Mouse (Mus musculus) testis, postnatal 14 days (tissue): ENCODE measurements around the gene Nadk.
"Not testable (repeated sequence)": the region's sequence is repeated elsewhere in the genome, so short reads cannot be mapped to it uniquely, and the experiment has no call there.

Source experiments
- DNase-seq: peaks from one replicate; pipeline ENCODE4 v3.0.0; 2021; ENCODE audit warnings: low spot score

Nadk gene

DNA sequence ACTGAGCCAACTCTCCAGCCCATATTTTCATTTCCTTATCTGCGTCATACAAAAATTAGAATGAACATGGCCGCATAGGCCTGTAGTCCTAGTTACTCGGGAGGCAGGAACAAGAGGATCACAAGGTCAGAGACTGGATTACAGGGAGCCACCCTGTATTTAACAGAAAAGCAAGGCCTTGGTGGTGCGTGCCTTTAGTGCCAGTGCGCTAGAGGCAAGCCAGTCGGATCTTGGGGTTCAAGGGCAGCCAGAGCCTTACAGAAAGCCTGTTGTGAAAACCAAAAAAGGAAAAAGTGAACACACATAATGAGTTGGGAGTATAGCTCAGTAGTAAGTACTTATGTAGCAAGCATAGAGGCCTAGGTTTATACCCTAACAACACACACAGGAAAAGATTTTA lies 7.6 kb downstream of the Nadk start:
- DNase-seq, result no peak

DNA sequence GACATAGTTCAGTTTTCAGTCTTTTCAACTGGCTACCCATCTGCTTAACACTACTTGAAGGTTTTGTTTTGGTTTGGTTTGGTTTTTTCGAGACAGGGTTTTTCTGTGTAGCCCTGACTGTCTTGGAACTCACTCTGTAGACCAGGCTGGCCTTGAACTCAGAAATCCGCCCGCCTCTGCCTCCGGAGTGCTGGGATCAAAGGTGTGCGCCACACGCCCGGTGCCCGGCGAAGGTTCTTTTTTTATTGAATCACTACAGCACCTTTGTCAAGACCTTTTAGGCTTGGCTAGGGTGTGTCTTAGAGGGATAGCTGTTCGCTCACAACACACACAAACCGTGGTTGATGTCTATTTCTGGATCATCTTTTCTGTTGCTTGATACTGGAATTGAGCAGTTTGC lies 8.1 kb downstream of the Nadk start:
- not testable (repeated sequence) for DNase-seq

DNA sequence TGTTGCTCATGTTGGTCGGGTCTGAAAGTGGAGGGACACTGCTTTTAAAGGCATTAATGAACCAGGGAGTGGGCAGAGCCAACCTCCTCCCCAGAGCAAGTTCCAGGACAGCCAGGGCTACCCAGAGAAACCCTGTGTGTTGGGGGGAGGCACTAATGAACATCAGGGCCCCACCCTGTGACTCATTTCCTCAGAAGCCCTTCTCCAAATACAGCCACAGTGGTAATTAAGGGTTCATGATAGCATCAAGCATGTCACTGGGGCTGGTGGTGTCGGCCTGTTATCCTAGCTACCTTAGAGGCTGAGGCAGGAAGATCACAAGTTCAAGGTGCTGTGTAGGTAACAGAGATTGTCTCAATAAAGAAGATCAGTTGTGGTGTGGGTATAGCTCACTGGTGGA lies 9.3 kb downstream of the Nadk start:
- DNase-seq, result no peak

DNA sequence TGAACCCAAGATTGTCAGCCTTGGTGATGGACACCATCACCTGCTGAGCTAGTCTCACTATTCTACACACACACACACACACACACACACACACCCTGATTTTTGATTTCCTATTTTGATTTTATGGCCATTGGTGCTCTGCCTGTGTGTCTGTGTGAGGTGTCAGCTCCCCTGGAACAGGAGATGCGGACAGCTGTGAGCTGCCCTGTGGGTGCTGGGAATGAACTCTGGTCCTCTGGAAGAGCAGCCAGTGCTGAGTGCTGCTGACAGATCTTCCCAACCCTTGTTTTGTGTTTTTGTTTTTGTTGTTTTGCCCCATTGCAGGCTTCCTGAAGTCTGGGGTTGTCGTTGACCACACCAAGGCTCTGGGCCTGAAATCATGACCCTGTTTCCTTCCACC lies 11.0 kb downstream of the Nadk start:
- DNase-seq, result no peak

DNA sequence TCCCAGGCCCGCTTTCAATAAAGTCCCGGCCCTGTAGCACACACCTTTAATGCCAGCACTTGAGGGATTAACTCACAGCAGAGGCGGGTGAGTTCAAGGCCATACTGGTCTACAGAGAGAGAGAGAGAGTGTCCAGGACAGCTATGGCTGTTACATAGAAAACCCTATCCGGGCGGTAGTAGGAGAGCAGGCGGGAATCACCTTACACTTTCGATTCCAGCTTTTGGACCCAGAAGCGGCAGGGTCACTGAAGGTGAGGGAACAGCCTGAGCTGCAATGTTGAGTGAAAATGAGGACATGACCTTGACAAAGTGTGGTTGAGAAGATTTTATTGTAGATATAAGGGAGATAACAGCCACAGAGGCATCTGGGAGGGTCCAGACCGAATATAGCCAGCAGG lies 11.7 kb downstream of the Nadk start:
- DNase-seq, result no peak

DNA sequence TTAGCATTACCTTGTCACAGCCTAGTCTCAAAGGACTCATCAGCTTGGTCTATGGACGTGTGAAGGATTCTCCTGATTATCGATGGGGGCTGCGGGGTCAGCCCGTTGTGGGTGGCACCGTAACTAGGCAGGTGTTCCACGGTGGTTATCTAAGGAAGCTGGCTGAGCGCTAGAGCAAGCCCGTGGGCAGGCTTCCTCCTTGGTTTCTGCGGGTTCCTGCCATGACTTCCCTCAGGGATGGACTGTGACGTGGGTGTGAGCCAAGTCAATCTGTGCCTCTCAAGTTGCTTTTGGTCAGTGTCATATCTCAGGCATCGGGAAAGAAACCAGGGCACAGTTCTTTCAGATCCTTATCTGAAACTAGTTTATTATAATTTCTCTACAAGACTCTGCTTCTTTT lies 12.8 kb downstream of the Nadk start:
- DNase-seq, result no peak

DNA sequence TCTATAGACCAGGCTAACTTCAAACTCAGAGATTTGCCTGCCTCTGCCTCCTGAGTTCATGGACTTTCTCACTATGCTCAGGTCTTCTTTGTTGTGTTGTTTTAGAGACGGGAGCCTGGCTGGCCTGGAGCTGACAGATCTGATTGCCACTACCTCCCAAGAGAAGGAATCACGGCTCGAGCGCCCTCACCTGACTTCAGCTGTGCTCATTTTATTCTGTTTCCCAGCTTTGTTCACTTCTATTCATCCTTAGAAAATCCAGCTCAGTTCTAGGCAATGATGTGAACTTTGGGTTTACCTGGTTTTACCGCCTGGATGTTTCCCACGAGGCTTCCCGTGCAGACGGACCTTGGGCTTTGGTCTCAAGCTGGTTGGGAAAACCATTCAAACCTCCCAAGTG lies 13.3 kb downstream of the Nadk start:
- no peak for DNase-seq

DNA sequence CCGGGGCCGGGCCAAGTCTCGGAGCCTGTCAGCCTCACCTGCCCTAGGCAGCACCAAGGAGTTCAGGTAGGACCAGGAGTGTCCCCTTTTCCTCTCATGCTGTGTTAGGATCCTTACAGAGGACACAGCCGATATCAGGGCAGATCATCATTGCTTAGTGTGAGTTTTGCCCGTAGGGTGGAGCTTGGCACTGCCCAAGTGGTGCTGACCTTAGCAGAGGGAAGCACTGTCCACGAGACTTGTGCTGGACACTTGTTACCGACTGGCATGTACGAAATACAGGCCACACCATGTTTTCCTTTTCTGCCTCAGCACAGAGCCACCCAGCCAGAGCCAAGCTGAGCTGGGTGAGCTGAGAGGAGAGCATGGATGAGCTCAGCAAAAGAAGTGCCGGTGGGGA lies 15.0 kb downstream of the Nadk start:
- DNase-seq, result no peak

DNA sequence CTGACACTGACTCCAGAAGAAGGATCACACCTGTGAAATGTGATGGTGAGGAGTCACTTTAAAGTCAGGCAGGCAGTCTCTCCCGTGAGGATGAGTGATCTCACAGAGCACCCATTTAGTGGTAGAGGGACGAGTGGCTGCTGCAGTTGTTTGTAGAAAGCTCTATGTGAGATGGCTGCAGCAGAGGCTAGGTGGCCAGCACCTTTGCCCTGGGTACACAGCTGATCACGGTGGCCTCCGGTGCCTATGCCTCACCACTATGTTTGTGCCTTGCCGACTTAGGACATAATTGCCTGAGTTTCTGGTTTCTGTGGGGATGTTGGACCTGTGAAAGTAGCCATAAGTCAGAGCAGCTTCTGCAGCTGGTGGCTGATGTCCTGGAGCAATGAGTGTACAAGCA lies 15.6 kb downstream of the Nadk start:
- DNase-seq, result no peak

DNA sequence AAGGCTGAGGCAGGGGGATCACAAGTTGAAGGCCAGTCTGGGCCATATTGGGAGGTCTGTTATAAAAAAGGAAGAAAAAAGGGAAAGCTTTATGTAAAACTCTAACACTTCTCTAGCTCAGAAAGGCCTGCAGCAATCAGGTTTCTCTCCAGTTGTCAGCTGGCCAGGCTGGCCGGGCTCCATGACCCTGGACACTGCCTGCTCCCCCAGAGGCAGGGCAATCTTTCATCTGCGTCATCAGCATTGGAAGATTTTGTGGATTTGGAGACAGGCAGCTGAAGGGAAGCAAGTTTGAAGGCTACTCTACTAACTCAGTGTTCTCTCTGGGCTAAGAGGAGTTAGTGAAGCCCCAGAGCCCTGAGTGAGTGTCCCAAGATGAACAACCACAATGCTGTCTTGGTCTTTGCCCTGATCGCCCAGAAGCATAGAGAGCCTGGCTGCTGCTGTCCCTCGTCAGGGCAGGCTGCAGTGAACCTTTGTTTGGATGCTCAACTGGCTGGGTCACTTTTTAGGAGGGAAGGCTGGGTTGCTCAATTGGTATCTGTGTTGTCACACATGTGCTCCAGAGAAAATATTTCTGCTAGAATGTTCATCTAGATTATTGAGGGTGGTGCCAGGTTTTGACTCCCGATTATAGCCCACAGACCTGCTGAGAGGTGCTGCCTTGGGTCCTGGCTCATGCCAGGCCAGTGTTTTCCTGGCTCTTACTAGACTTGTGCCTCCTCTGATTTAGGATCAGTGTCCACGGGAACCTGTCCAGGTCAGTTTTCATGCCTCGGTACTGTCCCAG lies 16.4 kb downstream of the Nadk start:
- peak; percentile 75 for DNase-seq

DNA sequence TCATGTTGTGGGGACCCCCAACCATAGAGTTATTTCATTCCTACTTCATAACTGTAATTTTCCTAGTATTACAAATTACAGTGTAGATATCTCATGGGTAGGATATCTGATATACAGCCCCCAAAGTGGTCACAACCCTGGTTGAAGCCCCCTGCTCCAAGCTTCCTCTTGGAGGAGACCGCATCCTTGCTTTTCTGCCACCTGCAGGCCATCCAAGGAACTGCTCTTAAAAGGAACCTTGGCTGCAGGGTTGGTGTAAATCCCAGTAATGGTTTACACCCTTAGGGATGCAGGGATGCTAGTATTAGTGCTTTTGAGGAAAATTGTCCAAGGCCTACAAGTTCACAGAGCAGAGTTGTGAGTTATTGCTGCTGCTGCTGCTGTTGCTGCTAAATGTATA lies 18.2 kb downstream of the Nadk start:
- DNase-seq, result no peak

DNA sequence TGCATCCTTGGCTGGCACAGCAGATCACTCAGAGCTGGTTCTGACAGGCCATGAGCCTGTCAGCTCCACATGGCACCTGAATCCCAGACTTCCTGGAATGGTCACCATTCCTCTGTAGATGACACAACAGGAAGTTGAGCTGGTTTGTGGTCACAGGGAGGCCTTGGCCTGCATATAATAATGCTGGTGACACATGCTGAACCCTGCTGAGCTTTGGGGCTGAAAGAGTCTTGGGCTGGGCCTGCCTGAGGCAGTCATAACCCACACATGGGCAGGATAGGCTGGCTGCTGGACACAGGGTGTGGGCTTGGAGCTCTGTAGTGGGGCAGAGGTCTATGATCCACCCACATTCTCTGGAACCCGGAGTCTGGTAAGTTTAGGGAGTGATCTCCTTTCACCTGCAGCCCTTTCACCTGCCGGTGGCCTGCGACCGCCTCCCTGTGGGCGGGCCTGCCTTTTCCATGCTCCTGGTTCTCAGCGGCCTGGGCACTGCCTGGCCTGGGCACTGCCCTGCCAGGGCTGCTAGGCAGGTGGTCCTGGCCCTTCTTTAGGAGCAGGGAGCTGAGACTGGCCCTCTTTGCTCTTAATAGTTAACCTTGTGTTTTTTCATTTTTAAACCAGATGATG lies 20.2 kb downstream of the Nadk start:
- no peak for DNase-seq

DNA sequence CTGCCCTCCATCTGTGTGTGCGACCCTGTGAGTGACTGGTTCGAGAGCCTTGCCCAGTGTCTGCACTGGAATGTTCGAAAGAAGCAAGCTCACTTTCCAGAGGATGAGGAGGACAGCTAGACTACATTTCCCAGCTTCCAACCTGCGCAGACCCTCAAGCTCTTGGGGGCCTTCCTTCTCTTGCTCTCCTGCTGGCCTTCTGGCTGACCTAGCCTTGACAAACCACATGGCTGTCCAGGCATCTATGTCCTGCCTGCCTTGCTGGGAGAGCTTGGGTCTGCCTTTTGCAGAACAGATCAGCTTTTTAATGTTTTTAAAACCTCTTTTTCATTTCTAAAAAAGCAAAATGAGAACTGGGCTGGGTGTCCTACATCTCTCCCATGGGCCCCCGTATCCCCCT lies 27.2 kb downstream of the Nadk start:
- DNase-seq, result no peak

DNA sequence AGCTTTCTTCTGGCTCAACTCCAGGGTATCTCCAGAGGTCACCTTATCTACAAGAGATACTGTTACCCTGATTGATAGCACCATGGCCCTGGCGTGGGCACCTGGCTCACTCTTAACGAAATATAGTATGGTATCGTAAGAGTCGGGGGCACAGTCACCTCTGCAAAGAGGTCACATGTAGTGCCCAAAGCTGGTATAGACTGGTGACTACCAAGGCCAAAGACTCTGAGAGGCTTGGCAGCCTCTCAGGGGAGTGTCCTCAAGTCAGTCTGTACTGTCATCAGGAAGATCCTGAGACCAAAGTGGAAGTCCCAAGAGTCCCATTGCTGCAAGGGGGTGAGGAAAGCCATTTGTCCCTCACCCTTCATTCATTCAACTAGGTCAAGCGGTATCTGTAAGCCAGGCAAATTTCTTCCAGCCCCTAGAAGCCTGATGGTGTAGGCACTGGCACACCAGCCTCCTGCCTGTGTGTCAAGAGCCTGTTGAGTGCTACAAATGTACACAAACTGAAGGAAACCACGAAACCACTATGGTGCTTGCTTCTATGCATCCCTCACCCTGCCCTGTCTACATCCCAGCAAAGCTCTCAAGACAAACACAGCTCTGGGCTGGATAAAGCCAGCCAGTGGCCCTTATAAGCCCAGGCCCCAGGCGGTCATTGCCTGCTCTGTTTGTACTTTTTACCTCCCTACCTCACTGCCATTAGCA lies 29.0 kb downstream of the Nadk start:
- DNase-seq, result no peak

DNA sequence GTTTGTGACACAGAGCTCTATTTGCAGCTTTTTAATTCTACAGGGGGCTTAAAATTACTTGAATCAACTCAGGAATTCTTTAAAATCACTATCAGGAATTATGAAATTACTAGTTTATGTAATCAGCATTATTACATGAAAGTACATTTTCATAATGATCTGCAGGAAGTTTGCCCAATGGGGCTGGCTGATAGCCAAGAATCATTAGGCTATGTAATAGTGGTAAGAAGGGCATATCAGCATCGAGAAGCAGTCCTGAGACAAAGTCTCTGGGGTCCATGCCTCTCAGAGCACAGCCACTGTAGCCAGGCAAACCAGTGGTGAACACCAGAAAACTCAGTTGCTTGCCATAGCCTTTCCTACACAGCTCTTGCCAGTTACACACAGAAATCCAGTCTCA lies 31.6 kb downstream of the Nadk start:
- DNase-seq, result no peak

DNA sequence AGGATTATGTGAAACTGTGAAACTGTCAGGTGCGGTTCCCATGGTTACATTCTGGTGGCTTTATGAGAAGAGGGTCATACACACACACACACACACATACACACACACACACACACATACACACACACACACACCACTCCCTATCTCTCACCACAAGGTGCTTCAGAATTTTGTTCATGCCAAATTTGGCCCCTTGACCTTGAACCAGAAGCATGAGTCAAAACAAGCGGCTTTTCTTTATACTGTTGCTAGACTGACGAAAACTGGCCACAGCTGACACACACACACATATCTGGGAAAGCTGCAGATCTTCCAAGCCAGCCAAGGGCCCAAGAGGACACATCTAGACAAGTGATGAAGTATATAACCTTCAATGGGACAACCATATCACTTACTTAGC lies 33.6 kb downstream of the Nadk start:
- no peak for DNase-seq

DNA sequence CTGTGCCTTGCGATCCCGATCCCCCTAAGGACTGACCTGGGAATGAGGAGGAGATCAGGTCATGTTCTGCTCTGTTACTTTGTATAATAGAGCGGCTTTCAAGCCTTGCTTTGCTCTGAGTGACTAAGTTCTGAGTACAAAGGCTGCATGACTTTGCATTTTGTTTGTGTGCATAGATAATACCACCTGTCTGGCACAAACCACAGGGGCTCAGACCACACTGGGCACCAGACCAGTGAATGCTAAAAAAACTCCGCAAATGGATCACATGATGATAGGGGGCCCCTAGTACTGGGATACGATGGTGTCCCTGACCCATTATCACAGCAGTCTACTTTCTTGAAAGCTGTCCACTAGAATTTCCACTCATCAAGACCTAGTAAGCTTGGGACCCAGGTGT lies 34.4 kb downstream of the Nadk start:
- no peak for DNase-seq

DNA sequence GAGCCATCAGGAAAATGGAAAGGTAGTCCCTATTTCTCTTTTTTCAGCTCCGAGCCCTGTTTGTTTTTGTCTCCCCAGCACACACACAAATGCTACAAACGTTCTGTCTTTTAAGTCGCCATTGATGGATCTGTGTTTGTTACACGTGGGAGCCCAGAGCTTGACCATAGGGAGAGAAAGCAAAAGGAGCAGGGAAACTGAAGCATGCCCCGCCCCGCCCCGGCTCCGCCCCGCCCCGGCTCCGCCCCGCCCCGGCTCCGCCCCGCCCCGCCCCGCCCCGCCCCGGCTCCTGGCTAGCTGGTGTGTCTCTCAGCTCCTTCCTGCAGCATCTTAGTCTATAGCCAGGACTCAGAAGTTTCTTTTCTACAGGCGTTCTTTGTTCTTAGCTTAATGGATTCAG lies 36.4 kb downstream of the Nadk start:
- no peak for DNase-seq

DNA sequence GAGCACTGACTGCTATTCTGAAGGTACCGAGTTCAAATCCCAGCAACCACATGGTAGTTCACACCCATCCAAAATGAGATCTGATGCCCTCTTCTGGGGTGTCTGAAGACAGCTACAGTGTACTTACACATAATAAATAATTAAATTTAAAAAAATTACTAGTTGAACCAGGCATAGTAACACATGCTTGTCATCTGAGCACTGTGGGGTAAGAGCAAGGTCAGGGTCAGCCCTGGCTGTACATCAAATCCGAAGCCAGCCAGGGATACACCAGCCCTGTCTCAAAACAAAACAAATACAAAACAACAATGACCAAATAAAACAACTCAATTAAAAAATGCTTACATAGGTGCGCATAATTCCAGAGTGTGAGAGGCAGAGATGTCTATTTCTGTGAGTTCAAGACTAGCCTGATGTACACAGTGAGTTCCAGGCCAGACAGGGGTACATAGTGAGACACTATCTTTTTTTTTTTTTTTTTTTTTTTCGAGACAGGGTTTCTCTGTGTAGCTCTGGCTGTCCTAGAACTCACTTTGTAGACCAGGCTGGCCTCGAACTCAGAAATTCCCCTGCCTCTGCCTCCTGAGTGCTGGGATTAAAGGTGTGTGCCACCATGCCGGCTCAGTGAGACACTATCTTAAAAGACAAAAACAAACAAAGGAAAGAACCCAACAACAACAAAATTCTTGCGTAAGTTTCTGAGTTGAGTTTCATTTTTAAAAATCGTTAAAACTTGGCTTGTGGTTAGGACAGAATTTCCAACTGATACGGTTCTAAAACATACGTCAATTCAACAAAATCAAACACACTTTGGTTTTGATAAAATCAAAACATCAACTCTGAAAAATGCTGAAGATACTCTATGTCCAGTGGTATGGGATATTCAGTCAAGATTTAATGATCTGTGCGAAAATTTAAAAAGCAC lies 38.0 kb downstream of the Nadk start:
- no peak for DNase-seq

DNA sequence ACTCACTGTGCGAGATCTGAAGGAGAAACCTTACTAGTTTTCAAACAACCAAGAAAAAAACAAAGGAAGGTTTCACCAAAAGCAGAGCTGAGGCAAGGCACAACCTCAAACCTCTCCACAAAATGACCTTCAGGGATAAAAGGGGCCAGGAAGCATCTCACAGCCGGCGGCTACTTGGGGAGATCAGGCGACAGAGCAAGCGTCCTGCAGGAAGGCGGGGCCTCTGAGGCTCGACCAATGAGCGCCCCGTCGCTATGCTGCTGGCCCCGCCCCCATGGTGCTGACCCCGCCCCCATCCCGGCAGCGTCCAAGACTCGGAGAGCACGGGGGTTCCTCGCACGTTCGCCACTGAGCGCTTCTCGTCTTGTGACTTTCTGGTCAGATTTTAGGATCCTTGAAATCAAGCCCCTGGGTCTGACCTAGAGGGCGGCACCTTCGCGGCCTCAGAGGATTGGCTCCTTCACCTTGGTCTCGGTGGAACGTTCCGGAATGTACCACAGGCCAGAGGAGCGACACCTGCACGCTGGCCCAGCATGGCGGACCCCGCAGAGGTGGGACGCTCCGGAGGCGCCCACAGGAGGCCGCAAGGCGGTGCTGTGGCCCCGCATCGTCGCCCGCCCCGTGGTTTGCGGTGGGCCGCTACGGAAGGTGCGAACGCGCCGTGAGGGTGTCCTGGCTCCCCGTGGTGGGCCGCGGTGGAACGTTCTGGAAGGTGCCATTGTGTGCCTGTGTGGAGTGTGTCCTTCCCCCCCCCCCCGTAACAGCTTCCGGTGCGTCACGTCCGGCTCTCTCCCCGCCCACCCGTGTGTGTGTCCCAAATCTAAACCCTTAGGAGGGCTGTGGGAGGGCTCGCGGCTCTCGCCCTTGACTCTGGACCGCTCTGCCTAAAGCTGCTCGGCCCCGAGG lies 39.2 kb downstream of the Nadk start, which contains the start of gene Slc35e2:
Gene Slc35e2 (plus strand): TSS at position 326 of the 906 bp plus-strand sequence.
- peak; percentile 92 for DNase-seq

DNA sequence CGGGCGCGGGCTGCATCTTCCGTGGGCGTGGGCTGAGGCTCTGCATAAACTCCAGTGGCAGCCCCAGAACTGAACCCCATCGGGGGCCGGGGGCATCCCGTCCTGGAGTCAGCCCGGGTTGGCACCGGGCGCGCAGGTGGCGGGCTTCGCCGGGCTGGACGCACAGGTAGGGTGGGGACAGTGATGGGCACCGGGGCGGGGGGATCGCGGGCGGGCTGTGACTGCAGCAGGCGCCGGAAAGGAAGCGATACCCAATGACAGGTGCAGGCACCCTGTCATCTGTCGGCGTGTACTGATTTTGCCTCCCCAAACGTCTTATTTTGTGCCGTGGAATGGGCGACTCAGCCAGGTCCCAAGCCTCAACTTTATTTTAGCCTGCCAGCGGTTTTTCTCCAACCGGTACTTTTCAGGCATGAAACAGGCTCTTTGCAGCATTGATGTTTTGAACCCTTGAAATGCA lies 39.8 kb downstream of the Nadk start:
- no peak for DNase-seq
